Mouse (Mus musculus) v-Abl transformed pro-B cells (cell line): ENCODE data around the gene Ptms.

Source experiments
- in situ Hi-C, 2 experiments: fragments of 400-800 bp; cut with MboI; formaldehyde crosslinking; loops; one replicate each; pipeline ENCODE4 v1.15.1; 2025; ENCODE audit not compliant: unreplicated experiment in 2 of 2

The Ptms gene

GRCm38 (mm10) chr6:124931525-124932313 is 11.8 kb upstream of the Ptms start:
- in situ Hi-C loops, result no loop called here

GRCm38 (mm10) chr6:124930754-124931524 is 11.0 kb upstream of the Ptms start, which contains the start of gene Mlf2:
Gene Mlf2 (plus strand): TSS chr6:124931386.
- in situ Hi-C loops, result no loop called here

GRCm38 (mm10) chr6:124930231-124930630 is 10.3 kb upstream of the Ptms start:
- in situ Hi-C loops, result no loop called here

- in situ Hi-C loops, result no loop called here
Measured at GRCm38 (mm10) chr6:124925941-124926340, 6.0 kb upstream of the Ptms start.

GRCm38 (mm10) chr6:124925173-124925793 is 5.4 kb upstream of the Ptms start:
- in situ Hi-C loops, result no loop called here

- in situ Hi-C loops, result loop anchor here in 1 of 2 experiments (25.0 kb wide), 2 partner anchors 116 to 341 kb away; partner anchors contain the start of genes Acrbp and Ing4
Measured at GRCm38 (mm10) chr6:124921539-124921938, 1.6 kb upstream of the Ptms start.

GRCm38 (mm10) chr6:124920318-124921085 is 599 bp upstream of the Ptms start:
- in situ Hi-C loops, result loop anchor here in 1 of 2 experiments (25.0 kb wide), 2 partner anchors 117 to 342 kb away; partner anchors contain the start of genes Acrbp and Ing4

GRCm38 (mm10) chr6:124918890-124919627 is 844 bp downstream of the Ptms start:
- in situ Hi-C loops, result loop anchor here in 1 of 2 experiments (25.0 kb wide), 2 partner anchors 118 to 343 kb away; partner anchors contain the start of genes Acrbp and Ing4

- in situ Hi-C loops, result loop anchor here in 1 of 2 experiments (25.0 kb wide), 2 partner anchors 119 to 344 kb away; partner anchors contain the start of genes Acrbp and Ing4
Measured at GRCm38 (mm10) chr6:124918331-124918690, 1.6 kb downstream of the Ptms start.

- in situ Hi-C loops, result loop anchor here in 1 of 2 experiments (25.0 kb wide), 2 partner anchors 120 to 345 kb away; partner anchors contain the start of genes Acrbp and Ing4
Measured at GRCm38 (mm10) chr6:124917518-124918330, 2.2 kb downstream of the Ptms start.

GRCm38 (mm10) chr6:124916695-124917517 is 3.0 kb downstream of the Ptms start:
- in situ Hi-C loops, result loop anchor here in 1 of 2 experiments (25.0 kb wide), 2 partner anchors 120 to 345 kb away; partner anchors contain the start of genes Acrbp and Ing4

- in situ Hi-C loops, result loop anchor here in 1 of 2 experiments (25.0 kb wide), 2 partner anchors 121 to 346 kb away; partner anchors contain the start of genes Acrbp and Ing4
Measured at GRCm38 (mm10) chr6:124915942-124916694, 3.8 kb downstream of the Ptms start.

- in situ Hi-C loops, result loop anchor here in 1 of 2 experiments (25.0 kb wide), 2 partner anchors 122 to 347 kb away; partner anchors contain the start of genes Acrbp and Ing4
Measured at GRCm38 (mm10) chr6:124915160-124915941, 4.6 kb downstream of the Ptms start.

- in situ Hi-C loops, result loop anchor here in 1 of 2 experiments (25.0 kb wide), 2 partner anchors 123 to 348 kb away; partner anchors contain the start of genes Acrbp and Ing4
Measured at GRCm38 (mm10) chr6:124914511-124914910, 5.4 kb downstream of the Ptms start.

- in situ Hi-C loops, result loop anchor here in 1 of 2 experiments (25.0 kb wide), 2 partner anchors 123 to 348 kb away; partner anchors contain the start of genes Acrbp and Ing4
Measured at GRCm38 (mm10) chr6:124913721-124914285, 6.1 kb downstream of the Ptms start.
